Mouse (Mus musculus) lung, embryonic 14.5 days (tissue): ENCODE results near the gene Mbip. TPM values are rescaled to one million over a fixed set of nuclear protein-coding genes. Genes with fewer than 3 reads are reported as not detected.
A peak's percentile ranks its signal among the peaks of the same experiment; 100 is the strongest.

Source experiments
- ATAC-seq: fragments of 200-750 bp; cut with Nextera tagmentation; 2 replicates; pipeline ENCODE4 v1.8.0; 2017; ENCODE audit warnings: mild to moderate bottlenecking, moderate TSS enrichment, moderate library complexity; ENCODE audit not compliant: insufficient read depth
- DNase-seq: peaks from one replicate; pipeline ENCODE4 v3.0.0-alpha.2; 2015
- H3K27ac ChIP-seq: fragments of 300-500 bp; sonication (generic); 2 replicates; pipeline ENCODE4 v1.5.1; 2014; ENCODE audit warnings: low read depth, mild to moderate bottlenecking, moderate library complexity
- H3K27me3 ChIP-seq: fragments of 300-500 bp; sonication (generic); 2 replicates; pipeline ENCODE4 v1.6.1; 2014; ENCODE audit warnings: low read length, control low read depth; ENCODE audit not compliant: insufficient read depth
- H3K36me3 ChIP-seq: fragments of 300-500 bp; sonication (generic); 2 replicates; pipeline ENCODE4 v1.6.1; 2014; ENCODE audit warnings: control low read depth; ENCODE audit not compliant: insufficient read depth
- H3K4me1 ChIP-seq: fragments of 300-500 bp; sonication (generic); 2 replicates; pipeline ENCODE4 v1.6.1; 2014; ENCODE audit warnings: antibody characterized with exemption, control low read depth; ENCODE audit not compliant: insufficient read depth
- H3K4me2 ChIP-seq: fragments of 300-500 bp; sonication (generic); 2 replicates; pipeline ENCODE4 v1.6.1; 2014; ENCODE audit warnings: mild to moderate bottlenecking
- H3K4me3 ChIP-seq: fragments of 300-500 bp; sonication (generic); 2 replicates; pipeline ENCODE4 v1.5.1; 2014; ENCODE audit warnings: low read depth, low read length
- H3K9ac ChIP-seq: fragments of 300-500 bp; sonication (generic); 2 replicates; pipeline ENCODE4 v1.6.1; 2014
- H3K9me3 ChIP-seq: fragments of 300-500 bp; sonication (generic); 2 replicates; pipeline ENCODE4 v1.6.1; 2016; ENCODE audit warnings: low read depth, low read length, control low read depth
- CTCF ChIP-seq: IDR thresholded peaks from 2 replicates; pipeline ENCODE4 v1.5.1; 2016; ENCODE audit warnings: antibody characterized with exemption, low read depth
- WGBS: fragments of 180-500 bp; shearing (Covaris S2); extraction: QIAGEN DNeasy Blood & Tissue Kit; methylation state at CpG from one replicate; pipeline ENCODE4 v1.1.7; 2014; 5-methylcytosine and 5-hydroxymethylcytosine counted together
- polyA plus RNA-seq: library from polyadenylated mRNA; unstranded; fragments of >200 nt; fragmentation: Nextera tagmentation; extraction: Ambion mirVana; gene quantifications from 2 replicates; pipeline ENCODE4 v1.2.1, GENCODE M21; 2014

The Mbip gene
- polyA plus RNA-seq, 1 experiment from 2014 or later: 160 TPM

GRCm38 (mm10) chr12:56332475-56332874, 13.2 kb downstream of the Mbip start:
- ATAC-seq (peak; percentile 44; the same call in 1 of the 2 replicates), DNase-seq (no peak)
- H3K27me3 ChIP-seq: no peaks in the 10 kb centered on the region
- no peak overlapping the region for H3K4me3 ChIP-seq
- peaks cover 84% of the 10 kb centered on the region for H3K36me3 ChIP-seq
- WGBS: 64% methylated on average over 3 of the region's 3 CpGs
- no peaks in the 10 kb centered on the region for H3K9me3 ChIP-seq
- no peak overlapping the region for H3K4me2 ChIP-seq
- TF ChIP-seq CTCF: no peak
- 0 out of 2 replicates have a peak overlapping the region, but pooled peaks have one; percentile 36 for H3K27ac ChIP-seq
- no peak overlapping the region for H3K9ac ChIP-seq
- no peaks in the 10 kb centered on the region for H3K4me1 ChIP-seq

- DNase-seq (no peak), ATAC-seq (no peak)
- Histone ChIP-seq H3K27ac (no peak overlapping the region), H3K4me3 (no peak overlapping the region), H3K4me2 (no peak overlapping the region), H3K9ac (no peak overlapping the region), H3K27me3 (no peaks in the 10 kb centered on the region), H3K4me1 (no peaks in the 10 kb centered on the region), H3K9me3 (no peaks in the 10 kb centered on the region), H3K36me3 (peaks cover 66% of the 10 kb centered on the region)
- no peak for TF ChIP-seq CTCF
- 84% methylated on average over 6 of the region's 6 CpGs for WGBS
Observed at GRCm38 (mm10) chr12:56327448-56327998, 18.2 kb downstream of the Mbip start.

- H3K4me2 ChIP-seq: no peak overlapping the region
- H3K9ac ChIP-seq: no peak overlapping the region
- H3K36me3 ChIP-seq: peaks cover 56% of the 10 kb centered on the region
- ATAC-seq (no peak), DNase-seq (no peak)
- no peaks in the 10 kb centered on the region for H3K9me3 ChIP-seq
- no peaks in the 10 kb centered on the region for H3K27me3 ChIP-seq
- H3K4me3 ChIP-seq: no peak overlapping the region
- H3K27ac ChIP-seq: no peak overlapping the region
- H3K4me1 ChIP-seq: no peaks in the 10 kb centered on the region
- no peak for TF ChIP-seq CTCF
- 88% methylated on average over 1 of the region's 1 CpGs for WGBS
Observed at GRCm38 (mm10) chr12:56325851-56326250, 19.8 kb downstream of the Mbip start.

GRCm38 (mm10) chr12:56318941-56319340, 26.8 kb downstream of the Mbip start:
- DNase-seq (no peak), ATAC-seq (0 out of 2 replicates have a peak, but pooled peaks have one; percentile 22)
- H3K27ac ChIP-seq: no peak overlapping the region
- no peak overlapping the region for H3K9ac ChIP-seq
- WGBS: 55% methylated on average over 4 of the region's 4 CpGs
- no peaks in the 10 kb centered on the region for H3K9me3 ChIP-seq
- H3K27me3 ChIP-seq: no peaks in the 10 kb centered on the region
- H3K4me3 ChIP-seq: no peak overlapping the region
- TF ChIP-seq CTCF: no peak
- H3K4me1 ChIP-seq: no peaks in the 10 kb centered on the region
- H3K4me2 ChIP-seq: no peak overlapping the region
- no peaks in the 10 kb centered on the region for H3K36me3 ChIP-seq

- H3K36me3 ChIP-seq: no peaks in the 10 kb centered on the region
- H3K9ac ChIP-seq: no peak overlapping the region
- TF ChIP-seq CTCF: no peak
- H3K27ac ChIP-seq: no peak overlapping the region
- H3K27me3 ChIP-seq: no peaks in the 10 kb centered on the region
- H3K9me3 ChIP-seq: no peaks in the 10 kb centered on the region
- 66% methylated on average over 8 of the region's 8 CpGs for WGBS
- no peak overlapping the region for H3K4me2 ChIP-seq
- H3K4me3 ChIP-seq: no peak overlapping the region
- H3K4me1 ChIP-seq: no peaks in the 10 kb centered on the region
- ATAC-seq (no peak), DNase-seq (no peak)
Observed at GRCm38 (mm10) chr12:56318059-56318458, 27.6 kb downstream of the Mbip start.

- H3K4me1 ChIP-seq: no peaks in the 10 kb centered on the region
- ATAC-seq (no peak), DNase-seq (no peak)
- no peaks in the 10 kb centered on the region for H3K9me3 ChIP-seq
- H3K27ac ChIP-seq: peak overlapping the region; percentile 50; the same call in 1 of the 2 replicates
- no peak for TF ChIP-seq CTCF
- no peaks in the 10 kb centered on the region for H3K36me3 ChIP-seq
- H3K4me2 ChIP-seq: no peak overlapping the region
- H3K27me3 ChIP-seq: no peaks in the 10 kb centered on the region
- no peak overlapping the region for H3K9ac ChIP-seq
- no peak overlapping the region for H3K4me3 ChIP-seq
- 40% methylated on average over 6 of the region's 6 CpGs for WGBS
Observed at GRCm38 (mm10) chr12:56305758-56306157, 39.9 kb downstream of the Mbip start.

GRCm38 (mm10) chr12:56302321-56303017, 43.2 kb downstream of the Mbip start:
- H3K27ac ChIP-seq: peak overlapping the region; percentile 89; the same call in 1 of the 2 replicates
- peak overlapping the region; percentile 59 for H3K9ac ChIP-seq
- DNase-seq (no peak), ATAC-seq (no peak)
- peak overlapping the region; percentile 65 for H3K4me2 ChIP-seq
- peaks cover 3% of the 10 kb centered on the region; the same call in 1 of the 2 replicates for H3K4me1 ChIP-seq
- TF ChIP-seq CTCF: no peak
- H3K4me3 ChIP-seq: peak overlapping the region; percentile 32
- H3K27me3 ChIP-seq: no peaks in the 10 kb centered on the region
- H3K36me3 ChIP-seq: no peaks in the 10 kb centered on the region
- no peaks in the 10 kb centered on the region for H3K9me3 ChIP-seq
- WGBS: 22% methylated on average over 4 of the region's 4 CpGs
